Mouse (Mus musculus) hindbrain, embryonic 11.5 days (tissue): ENCODE results near the gene Clrn3. TPM values are rescaled to one million over a fixed set of nuclear protein-coding genes. Genes with fewer than 3 reads are reported as not detected.

Experiments used
- ATAC-seq: fragments of 200-750 bp; cut with Nextera tagmentation; 2 replicates; pipeline ENCODE4 v1.8.0; 2017; ENCODE audit warnings: mild to moderate bottlenecking, moderate TSS enrichment, moderate library complexity; ENCODE audit not compliant: low FRiP score
- DNase-seq: peaks from one replicate; pipeline ENCODE4 v3.0.0-alpha.2; 2015; ENCODE audit warnings: low spot score
- H3K27ac ChIP-seq: fragments of 300-500 bp; sonication (generic); 2 replicates; pipeline ENCODE4 v1.5.1; 2014; ENCODE audit warnings: mild to moderate bottlenecking, low read depth, low read length
- H3K27me3 ChIP-seq: fragments of 300-500 bp; sonication (generic); 2 replicates; pipeline ENCODE4 v1.6.1; 2014; ENCODE audit warnings: mild to moderate bottlenecking, low read length, moderate library complexity, mixed read lengths; ENCODE audit not compliant: control insufficient read depth, insufficient read depth
- H3K36me3 ChIP-seq: fragments of 300-500 bp; sonication (generic); 2 replicates; pipeline ENCODE4 v1.6.1; 2014; ENCODE audit warnings: mild to moderate bottlenecking, low read length, moderate library complexity, mixed read lengths; ENCODE audit not compliant: control insufficient read depth, insufficient read depth
- H3K4me1 ChIP-seq: fragments of 300-500 bp; sonication (generic); replicated peaks from 2 replicates; pipeline ENCODE4 v1.6.1; 2014; ENCODE audit warnings: low read length, mixed read lengths; ENCODE audit not compliant: control insufficient read depth, insufficient read depth
- H3K4me2 ChIP-seq: fragments of 300-500 bp; sonication (generic); replicated peaks from 2 replicates; pipeline ENCODE4 v1.6.1; 2014; ENCODE audit warnings: mild to moderate bottlenecking, low read depth, low read length
- H3K4me3 ChIP-seq: fragments of 300-500 bp; sonication (generic); 2 replicates; pipeline ENCODE4 v1.5.1; 2014; ENCODE audit warnings: low read depth, low read length
- H3K9ac ChIP-seq: fragments of 300-500 bp; sonication (generic); 2 replicates; pipeline ENCODE4 v1.6.1; 2014; ENCODE audit warnings: low read depth, low read length
- H3K9me3 ChIP-seq: fragments of 300-500 bp; sonication (generic); 2 replicates; pipeline ENCODE4 v1.6.1; 2016; ENCODE audit warnings: low read length; ENCODE audit not compliant: control insufficient read depth
- WGBS: fragments of 180-500 bp; shearing (Covaris S2); extraction: QIAGEN DNeasy Blood & Tissue Kit; methylation state at CpG from one replicate; pipeline ENCODE4 v1.1.7; 2014; 5-methylcytosine and 5-hydroxymethylcytosine counted together
- microRNA counts: library from miRNA; unstranded; fragments of <30 nt; microRNA quantifications from one replicate; lab custom pipeline; 2015
- polyA plus RNA-seq: library from polyadenylated mRNA; unstranded; fragments of >200 nt; fragmentation: Nextera tagmentation; extraction: Ambion mirVana; gene quantifications from 2 replicates; pipeline ENCODE4 v1.2.1, GENCODE M21; 2014

Gene Clrn3
- polyA plus RNA-seq, 1 experiment from 2014 or later: not detected

DNA sequence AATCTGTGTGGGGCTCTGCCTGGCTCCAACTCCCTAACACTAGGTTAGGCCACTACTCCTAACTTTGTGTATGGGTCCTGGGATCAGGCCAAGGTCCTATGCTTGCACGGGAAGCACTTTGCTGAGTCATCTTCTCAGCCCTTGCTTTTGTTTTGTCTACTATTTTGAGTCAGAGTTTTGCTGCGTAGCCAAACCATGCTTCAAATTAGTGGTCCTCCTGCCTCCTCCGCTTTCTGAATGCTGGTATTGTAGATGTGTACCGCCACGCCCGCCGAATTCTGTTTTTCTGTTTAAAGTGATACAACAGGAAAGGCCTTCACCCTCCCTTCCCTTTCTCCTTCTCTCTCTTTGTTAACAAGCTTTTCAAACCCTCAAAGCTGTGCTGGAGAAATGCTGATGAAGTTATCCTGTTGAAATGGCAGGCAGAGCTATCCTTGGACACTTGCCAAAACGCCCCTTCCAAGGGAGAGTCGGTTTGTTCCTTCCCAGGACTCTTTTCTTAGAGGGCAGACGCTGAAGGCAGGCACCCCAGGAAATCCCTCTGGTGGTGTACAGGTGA, 49.1 kb downstream of the Clrn3 start:
- Histone ChIP-seq H3K4me2 (no peak overlapping the region), H3K4me3 (no peak overlapping the region), H3K27ac (no peak overlapping the region), H3K9ac (no peak overlapping the region), H3K27me3 (peaks cover 2% of the 10 kb centered on the region; the same call in 1 of the 2 replicates), H3K36me3 (no peaks in the 10 kb centered on the region), H3K4me1 (no peaks in the 10 kb centered on the region), H3K9me3 (no peaks in the 10 kb centered on the region)
- ATAC-seq: no peak
- peak; percentile 45 for DNase-seq
- 46% methylated on average over 10 of the region's 10 CpGs for WGBS

DNA sequence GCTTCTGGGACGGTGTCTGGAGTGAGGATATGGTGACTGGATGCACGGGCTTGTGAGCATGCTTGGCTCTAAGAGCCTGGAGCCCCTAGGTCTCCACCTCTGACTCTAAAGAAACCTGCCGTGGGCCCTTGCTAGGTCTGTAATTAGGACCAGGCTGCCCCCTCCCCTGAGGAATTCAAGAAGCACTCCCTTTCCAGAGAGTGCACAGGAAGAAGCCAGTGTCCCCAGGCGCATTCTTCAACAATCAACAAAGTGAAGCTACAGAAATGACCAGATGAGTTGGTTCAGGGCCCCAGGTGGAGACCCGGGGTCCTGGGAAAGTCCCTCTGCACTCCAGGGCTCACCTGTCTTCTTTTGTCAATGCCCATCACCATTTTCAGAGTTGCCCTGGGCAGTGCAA, 51.2 kb downstream of the Clrn3 start:
- H3K27me3 ChIP-seq: 0 out of 2 replicates have a peak, but pooled peaks cover 2% of the 10 kb centered on the region

DNA sequence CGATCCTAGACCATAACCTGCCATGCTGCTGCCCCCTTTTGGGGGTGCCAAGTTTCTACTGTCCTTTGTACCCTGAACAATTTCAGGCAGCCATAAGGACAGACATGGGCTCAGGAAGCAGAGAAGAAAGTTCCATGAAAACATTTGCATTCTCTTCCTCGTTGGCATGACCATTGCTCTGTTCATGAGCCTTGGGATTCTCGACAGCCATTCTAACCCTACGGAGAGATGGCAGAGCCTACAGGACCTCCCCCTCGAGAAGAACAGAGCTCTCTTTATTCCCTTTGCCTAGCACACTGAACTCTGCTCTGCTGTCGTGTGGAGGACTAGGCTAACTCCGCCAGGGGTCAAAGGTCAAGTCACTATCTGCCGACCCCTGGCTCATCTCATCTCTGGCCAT, 52.5 kb downstream of the Clrn3 start:
- no peaks in the 10 kb centered on the region for H3K36me3 ChIP-seq
- no peaks in the 10 kb centered on the region for H3K4me1 ChIP-seq
- H3K27ac ChIP-seq: no peak overlapping the region
- H3K9ac ChIP-seq: no peak overlapping the region
- ATAC-seq (no peak), DNase-seq (no peak)
- 0 out of 2 replicates have a peak, but pooled peaks cover 2% of the 10 kb centered on the region for H3K27me3 ChIP-seq
- H3K9me3 ChIP-seq: no peaks in the 10 kb centered on the region
- no peak overlapping the region for H3K4me2 ChIP-seq
- WGBS: 47% methylated on average over 8 of the region's 8 CpGs
- no peak overlapping the region for H3K4me3 ChIP-seq

More for the DNA sequence above, 51.2 kb downstream of the Clrn3 start:
- no peaks in the 10 kb centered on the region for H3K4me1 ChIP-seq
- H3K9me3 ChIP-seq: no peaks in the 10 kb centered on the region
- no peak for ATAC-seq
- no peak overlapping the region for H3K4me3 ChIP-seq
- no peak for DNase-seq
- no peak overlapping the region for H3K9ac ChIP-seq
- no peak overlapping the region for H3K27ac ChIP-seq
- H3K36me3 ChIP-seq: no peaks in the 10 kb centered on the region
- 46% methylated on average over 5 of the region's 5 CpGs for WGBS
- no peak overlapping the region for H3K4me2 ChIP-seq

DNA sequence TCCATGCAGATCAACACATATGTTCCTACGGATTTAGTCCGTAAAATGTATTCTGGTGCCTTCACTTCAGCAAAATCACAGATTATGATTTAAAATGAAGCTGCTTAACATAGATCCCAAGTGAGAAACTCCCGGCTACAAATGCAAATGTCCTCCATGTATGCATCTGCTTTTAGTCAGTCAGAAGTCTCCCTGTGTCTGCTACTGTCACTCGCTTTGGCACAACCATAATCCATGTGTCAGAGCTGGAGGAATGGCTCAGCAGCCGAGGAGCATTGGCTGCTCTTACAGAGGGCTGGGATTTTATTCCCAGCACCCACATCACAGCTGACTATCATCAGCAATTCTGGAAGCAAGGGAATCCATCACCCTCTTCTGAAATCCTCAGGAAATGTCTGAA, 58.1 kb downstream of the Clrn3 start:
- Histone ChIP-seq H3K9ac (no peak overlapping the region), H3K4me1 (no peaks in the 10 kb centered on the region), H3K9me3 (no peaks in the 10 kb centered on the region), H3K36me3 (no peaks in the 10 kb centered on the region), H3K4me2 (no peak overlapping the region), H3K27me3 (no peaks in the 10 kb centered on the region), H3K4me3 (no peak overlapping the region), H3K27ac (no peak overlapping the region)
- no peak for DNase-seq
- 84% methylated on average over 5 of the region's 5 CpGs for WGBS
- no peak for ATAC-seq

DNA sequence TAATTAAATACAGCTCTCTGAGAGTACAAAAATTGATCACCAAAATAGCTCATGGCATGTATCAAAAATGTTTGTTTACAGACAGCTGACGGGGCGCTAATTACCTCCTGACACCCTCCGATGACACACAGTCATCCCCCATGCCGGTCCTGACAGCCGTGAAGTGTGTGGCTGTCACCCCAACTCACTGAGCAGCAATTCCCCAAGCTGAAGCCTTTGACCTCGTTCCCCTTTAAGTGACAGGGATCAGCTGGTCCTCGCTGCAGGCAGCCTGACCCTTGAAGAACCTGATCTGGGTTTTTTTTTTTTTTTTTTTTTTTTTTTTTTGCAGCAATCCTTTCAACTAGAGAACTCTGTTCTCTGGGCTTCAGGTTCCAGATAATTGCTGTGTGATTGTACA, 59.8 kb downstream of the Clrn3 start:
- no peaks in the 10 kb centered on the region for H3K36me3 ChIP-seq
- H3K27ac ChIP-seq: no peak overlapping the region
- no peaks in the 10 kb centered on the region for H3K9me3 ChIP-seq
- no peak for ATAC-seq
- no peak overlapping the region for H3K9ac ChIP-seq
- H3K4me3 ChIP-seq: no peak overlapping the region
- 35% methylated on average over 7 of the region's 7 CpGs for WGBS
- H3K4me2 ChIP-seq: no peak overlapping the region
- H3K27me3 ChIP-seq: no peaks in the 10 kb centered on the region
- H3K4me1 ChIP-seq: no peaks in the 10 kb centered on the region
- DNase-seq: peak; percentile 51

DNA sequence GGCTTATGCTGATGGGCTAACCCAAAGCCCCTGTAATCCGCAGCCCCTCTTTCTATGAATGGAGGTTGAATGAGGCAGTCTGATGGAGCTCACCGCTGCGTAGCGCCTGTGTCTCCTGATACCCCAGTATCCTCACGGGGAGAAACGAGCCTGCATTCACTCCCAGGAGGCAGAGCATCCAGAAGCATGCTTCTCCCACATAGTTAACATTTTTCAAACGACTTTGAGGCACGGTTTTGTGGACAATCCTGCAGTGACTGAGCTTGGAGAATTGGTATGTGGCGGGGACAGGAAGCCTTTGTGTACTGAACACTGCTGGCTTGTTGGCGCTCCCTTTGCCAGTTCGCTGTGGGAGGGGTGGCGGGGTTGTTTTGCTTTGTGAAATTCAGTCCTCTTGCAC, 63.2 kb downstream of the Clrn3 start:
- 18% methylated on average over 12 of the region's 12 CpGs for WGBS
- H3K4me1 ChIP-seq: no peaks in the 10 kb centered on the region
- H3K4me2 ChIP-seq: 0 out of 2 replicates have a peak overlapping the region, but pooled peaks have one; percentile 25
- peak; percentile 57; the same call in 1 of the 2 replicates for ATAC-seq
- H3K36me3 ChIP-seq: no peaks in the 10 kb centered on the region
- H3K9ac ChIP-seq: peak overlapping the region; percentile 44; the same call in 1 of the 2 replicates
- peak; percentile 29 for DNase-seq
- no peak overlapping the region for H3K4me3 ChIP-seq
- H3K9me3 ChIP-seq: no peaks in the 10 kb centered on the region
- no peak overlapping the region for H3K27ac ChIP-seq
- H3K27me3 ChIP-seq: no peaks in the 10 kb centered on the region

DNA sequence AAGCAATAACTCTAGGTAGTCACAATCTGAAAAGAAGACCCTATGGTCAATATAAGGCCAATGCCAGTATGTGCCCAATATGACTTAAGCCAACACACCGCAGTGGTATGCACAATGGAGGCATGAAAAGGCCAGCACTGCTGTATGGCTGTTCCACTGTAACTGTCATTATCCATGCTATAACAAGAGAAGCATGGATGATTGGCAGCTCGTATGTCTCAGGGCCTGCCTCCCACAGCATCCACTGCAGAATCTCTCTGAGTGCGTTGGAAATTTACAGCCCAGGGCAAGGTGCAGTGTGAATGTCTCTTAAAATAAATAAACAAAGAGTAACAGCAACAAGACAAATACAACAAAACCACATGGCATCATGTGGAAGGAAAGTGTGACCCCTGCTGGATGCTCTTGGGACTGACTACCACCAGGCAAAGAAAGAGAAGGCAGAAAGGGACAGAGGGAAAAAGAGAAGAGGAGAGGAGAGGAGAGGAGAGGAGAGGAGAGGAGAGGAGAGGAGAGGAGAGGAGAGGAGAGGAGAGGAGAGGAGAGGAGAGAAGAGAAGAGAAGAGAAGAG, 63.7 kb downstream of the Clrn3 start:
- Histone ChIP-seq H3K4me2 (no peak overlapping the region), H3K27me3 (no peaks in the 10 kb centered on the region), H3K36me3 (no peaks in the 10 kb centered on the region), H3K27ac (no peak overlapping the region), H3K4me3 (no peak overlapping the region), H3K4me1 (no peaks in the 10 kb centered on the region), H3K9me3 (no peaks in the 10 kb centered on the region), H3K9ac (no peak overlapping the region)
- DNase-seq: peak; percentile 80
- 40% methylated on average over 3 of the region's 3 CpGs for WGBS
- no peak for ATAC-seq

MicroRNAs encoded within 50 kb of the gene (microRNA counts, 519-probe panel; counts per million panel counts)
- not detected for microRNA mmu-miR-1962 (lab: Ali Mortazavi, UCI)

Other genes starting within 250 kb of the Clrn3 start
- gene Foxi2, start 118.3 kb downstream of the Clrn3 start, polyA plus RNA-seq: 0.51 and 0.66 TPM in 2 replicates
- 0.83 and 1.3 TPM in 2 replicates for gene Ptpre, start 8.8 kb upstream of the Clrn3 start, polyA plus RNA-seq
- 49.7 and 57.5 TPM in 2 replicates for gene Mki67, start 187.7 kb upstream of the Clrn3 start, polyA plus RNA-seq